Mouse (Mus musculus) hindbrain, postnatal 0 days (tissue): ENCODE measurements around the gene Tbc1d4. TPM values are rescaled to one million over a fixed set of nuclear protein-coding genes. Genes with fewer than 3 reads are reported as not detected.

Experiments
- ATAC-seq: fragments of 200-750 bp; cut with Nextera tagmentation; 2 replicates; pipeline ENCODE4 v1.8.0; 2017; ENCODE audit warnings: mild to moderate bottlenecking, moderate TSS enrichment, moderate library complexity
- DNase-seq: peaks from one replicate; pipeline ENCODE4 v3.0.0-alpha.2; 2015; ENCODE audit warnings: low spot score
- H3K27ac ChIP-seq: fragments of 300-500 bp; sonication (generic); 2 replicates; pipeline ENCODE4 v1.5.1; 2014; ENCODE audit warnings: mild to moderate bottlenecking
- H3K27me3 ChIP-seq: fragments of 300-500 bp; sonication (generic); 2 replicates; pipeline ENCODE4 v1.6.1; 2014; ENCODE audit warnings: low read length, mixed read lengths; ENCODE audit not compliant: insufficient read depth
- H3K36me3 ChIP-seq: fragments of 300-500 bp; sonication (generic); 2 replicates; pipeline ENCODE4 v1.6.1; 2014; ENCODE audit warnings: low read length, mixed read lengths; ENCODE audit not compliant: insufficient read depth
- H3K4me1 ChIP-seq: fragments of 300-500 bp; sonication (generic); 2 replicates; pipeline ENCODE4 v1.6.1; 2014; ENCODE audit warnings: antibody characterized with exemption, low read length, mixed read lengths; ENCODE audit not compliant: insufficient read depth
- H3K4me2 ChIP-seq: fragments of 300-500 bp; sonication (generic); 2 replicates; pipeline ENCODE4 v1.6.1; 2014; ENCODE audit warnings: low read depth, mild to moderate bottlenecking, low read length, moderate library complexity, mixed read lengths
- H3K4me3 ChIP-seq: fragments of 300-500 bp; sonication (generic); 2 replicates; pipeline ENCODE4 v1.5.1; 2014; ENCODE audit warnings: low read length
- H3K9ac ChIP-seq: fragments of 300-500 bp; sonication (generic); replicated peaks from 2 replicates; pipeline ENCODE4 v1.6.1; 2014; ENCODE audit warnings: mild to moderate bottlenecking, low read length, moderate library complexity, mixed read lengths
- H3K9me3 ChIP-seq: fragments of 300-500 bp; sonication (generic); 2 replicates; pipeline ENCODE4 v1.6.1; 2016; ENCODE audit warnings: low read length, mixed read lengths
- CTCF ChIP-seq: IDR thresholded peaks from 2 replicates; pipeline ENCODE4 v1.5.1; 2016; ENCODE audit warnings: antibody characterized with exemption, control low read depth, low read depth
- WGBS: fragments of 180-500 bp; shearing (Covaris S2); extraction: QIAGEN DNeasy Blood & Tissue Kit; methylation state at CpG from one replicate; pipeline ENCODE4 v1.1.7; 2014; 5-methylcytosine and 5-hydroxymethylcytosine counted together
- polyA plus RNA-seq: library from polyadenylated mRNA; unstranded; fragments of >200 nt; fragmentation: Nextera tagmentation; extraction: Ambion mirVana; gene quantifications from 2 replicates; pipeline ENCODE4 v1.2.1, GENCODE M21; 2015
- total RNA-seq: library from RNA; depleted of rRNA; stranded (reverse); fragments of >200 nt; gene quantifications from 2 replicates; pipeline ENCODE4 v1.2.3, GENCODE M21; 2014

Gene Tbc1d4
- total and polyA plus RNA-seq, 2 experiments from 2014 or later, result 11.5 to 29.5 TPM

- H3K4me2 ChIP-seq, result no peak overlapping the region
- H3K27me3 ChIP-seq, result no peaks in the 10 kb centered on the region
- no peak for TF ChIP-seq CTCF
- no peak overlapping the region for H3K9ac ChIP-seq
- H3K36me3 ChIP-seq, result no peaks in the 10 kb centered on the region
- H3K27ac ChIP-seq, result no peak overlapping the region
- ATAC-seq (no peak), DNase-seq (peak; percentile 14)
- H3K4me3 ChIP-seq, result no peak overlapping the region
- no peaks in the 10 kb centered on the region for H3K9me3 ChIP-seq
- peaks cover 4% of the 10 kb centered on the region; the same call in 1 of the 2 replicates for H3K4me1 ChIP-seq
- 52% methylated on average over 7 of the region's 7 CpGs for WGBS
These were observed 22.9 kb downstream of the Tbc1d4 start for GRCm38 (mm10) chr14:101586096-101586495.

GRCm38 (mm10) chr14:101575651-101576050, 33.3 kb downstream of the Tbc1d4 start:
- no peaks in the 10 kb centered on the region for H3K36me3 ChIP-seq
- WGBS, result 31% methylated on average over 3 of the region's 3 CpGs

DNA sequence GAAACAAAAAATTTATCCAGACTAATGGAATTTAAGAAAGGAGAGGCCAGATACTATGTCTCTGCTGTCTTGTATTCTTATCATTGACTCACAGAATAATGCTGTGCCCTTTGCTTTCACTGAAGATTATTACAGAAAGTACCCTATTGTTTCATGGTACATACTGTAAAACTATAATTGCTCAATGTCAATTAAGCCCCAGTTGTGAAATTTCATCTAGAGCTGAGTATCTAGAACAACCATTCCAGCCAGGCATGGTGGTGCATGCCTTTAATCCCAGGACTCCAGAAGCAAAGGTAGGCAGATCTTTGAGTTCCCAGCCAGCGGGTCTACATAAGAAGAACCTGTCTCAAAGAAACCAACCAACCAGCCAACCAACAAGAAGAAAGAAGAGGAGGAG, 34.5 kb downstream of the Tbc1d4 start:
- no peak overlapping the region for H3K4me3 ChIP-seq
- no peak overlapping the region for H3K9ac ChIP-seq
- no peak overlapping the region for H3K27ac ChIP-seq
- H3K9me3 ChIP-seq, result no peaks in the 10 kb centered on the region
- ATAC-seq, result no peak
- H3K36me3 ChIP-seq, result no peaks in the 10 kb centered on the region
- no peak for TF ChIP-seq CTCF
- 88% methylated on average over 1 of the region's 1 CpGs for whole genome bisulfite sequencing
- no peak overlapping the region for H3K4me2 ChIP-seq
- no peaks in the 10 kb centered on the region for H3K4me1 ChIP-seq
- H3K27me3 ChIP-seq, result no peaks in the 10 kb centered on the region
- DNase-seq, result no peak

More at GRCm38 (mm10) chr14:101575651-101576050, 33.3 kb downstream of the Tbc1d4 start:
- Histone ChIP-seq H3K9ac (no peak overlapping the region), H3K4me3 (no peak overlapping the region), H3K4me1 (no peaks in the 10 kb centered on the region), H3K4me2 (no peak overlapping the region), H3K9me3 (no peaks in the 10 kb centered on the region), H3K27me3 (no peaks in the 10 kb centered on the region), H3K27ac (no peak overlapping the region)
- ATAC-seq (no peak), DNase-seq (no peak)
- TF ChIP-seq CTCF, result no peak

GRCm38 (mm10) chr14:101573107-101573614, 35.8 kb downstream of the Tbc1d4 start:
- Histone ChIP-seq H3K27me3 (no peaks in the 10 kb centered on the region), H3K4me1 (no peaks in the 10 kb centered on the region), H3K9ac (no peak overlapping the region), H3K9me3 (no peaks in the 10 kb centered on the region), H3K36me3 (no peaks in the 10 kb centered on the region), H3K27ac (no peak overlapping the region), H3K4me2 (no peak overlapping the region), H3K4me3 (no peak overlapping the region)
- ATAC-seq, result no peak
- no peak for DNase-seq
- no peak for TF ChIP-seq CTCF
- WGBS, result 80% methylated on average over 7 of the region's 7 CpGs

- no peak overlapping the region for H3K27ac ChIP-seq
- H3K9ac ChIP-seq, result no peak overlapping the region
- no peak overlapping the region for H3K4me3 ChIP-seq
- ATAC-seq (no peak), DNase-seq (no peak)
- WGBS, result 70% methylated on average over 2 of the region's 2 CpGs
- no peak overlapping the region for H3K4me2 ChIP-seq
- no peaks in the 10 kb centered on the region for H3K36me3 ChIP-seq
- no peaks in the 10 kb centered on the region for H3K9me3 ChIP-seq
- H3K4me1 ChIP-seq, result no peaks in the 10 kb centered on the region
- no peak for TF ChIP-seq CTCF
- H3K27me3 ChIP-seq, result no peaks in the 10 kb centered on the region
These were observed 40.2 kb downstream of the Tbc1d4 start for GRCm38 (mm10) chr14:101568828-101569227.

DNA sequence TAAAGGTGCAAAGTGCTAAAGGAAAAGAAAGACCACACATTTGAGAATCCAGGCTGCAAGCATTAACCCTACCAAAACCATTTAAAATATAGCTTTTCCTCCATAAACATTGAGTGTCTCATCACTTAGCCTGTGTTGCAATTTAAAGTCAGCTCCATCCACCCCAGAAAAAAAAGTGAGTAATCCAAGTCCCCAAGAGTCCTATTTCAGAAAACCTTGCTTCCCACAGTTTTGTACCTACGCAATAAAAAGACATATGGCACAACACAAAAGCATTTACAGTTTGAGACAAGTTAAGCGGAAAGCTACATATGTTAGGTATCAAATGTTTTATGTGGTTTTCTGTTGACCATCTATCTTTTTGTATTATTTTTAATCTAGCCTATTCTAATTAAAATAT, 42.3 kb downstream of the Tbc1d4 start:
- Histone ChIP-seq H3K36me3 (no peaks in the 10 kb centered on the region), H3K27me3 (no peaks in the 10 kb centered on the region), H3K4me2 (no peak overlapping the region), H3K9ac (no peak overlapping the region), H3K9me3 (no peaks in the 10 kb centered on the region), H3K4me1 (no peaks in the 10 kb centered on the region), H3K27ac (no peak overlapping the region), H3K4me3 (no peak overlapping the region)
- ATAC-seq (no peak), DNase-seq (no peak)
- WGBS, result 90% methylated on average over 2 of the region's 2 CpGs
- no peak for TF ChIP-seq CTCF

DNA sequence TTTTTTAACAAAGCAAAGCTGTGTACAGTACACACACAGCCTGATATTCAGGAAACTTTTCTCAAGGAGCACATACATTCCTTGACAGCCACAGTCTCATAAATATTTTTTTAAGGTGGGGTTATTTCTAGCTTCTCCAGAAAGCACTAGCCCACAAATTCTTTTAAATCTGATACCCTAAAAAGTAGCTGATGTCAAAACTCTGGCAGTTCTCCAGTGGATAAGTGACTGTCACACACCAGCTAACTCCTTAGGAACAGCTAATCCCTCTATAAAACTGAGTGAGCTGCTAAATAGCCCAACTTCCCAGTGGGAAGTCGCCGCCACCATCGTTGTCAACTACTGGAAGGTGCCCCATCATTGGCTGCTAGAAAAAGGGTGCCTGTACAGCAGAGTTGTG, 43.3 kb downstream of the Tbc1d4 start:
- no peak overlapping the region for H3K27ac ChIP-seq
- H3K4me1 ChIP-seq, result no peaks in the 10 kb centered on the region
- 58% methylated on average over 3 of the region's 3 CpGs for WGBS
- no peaks in the 10 kb centered on the region for H3K9me3 ChIP-seq
- no peaks in the 10 kb centered on the region for H3K36me3 ChIP-seq
- DNase-seq, result no peak
- no peak for ATAC-seq
- no peak overlapping the region for H3K4me2 ChIP-seq
- no peak overlapping the region for H3K9ac ChIP-seq
- no peaks in the 10 kb centered on the region for H3K27me3 ChIP-seq
- H3K4me3 ChIP-seq, result no peak overlapping the region
- TF ChIP-seq CTCF, result no peak
